Mouse (Mus musculus) CH12.LX (cell line): ENCODE results near the gene Macf1. TPM values are rescaled to one million over a fixed set of nuclear protein-coding genes. Genes with fewer than 3 reads are reported as not detected.

Source experiments
- DNase-seq: peaks from one replicate; pipeline ENCODE4 v3.0.0-alpha.2; 2013; ENCODE audit errors: extremely low read depth
- H3K27ac ChIP-seq: 2 replicates; pipeline ENCODE4 v1.5.1; 2012; ENCODE audit warnings: low read depth, mild to moderate bottlenecking, control low read depth, moderate library complexity; ENCODE audit not compliant: insufficient read depth
- H3K27me3 ChIP-seq: replicated peaks from 2 replicates; pipeline ENCODE3; 2012; ENCODE audit warnings: inconsistent platforms
- H3K36me3 ChIP-seq, 2 experiments: replicated peaks in 1 of 2; 2 replicates each; pipeline versions ENCODE3 to v1.6.1; 2012; ENCODE audit warnings: inconsistent platforms in 1 of 2, low read length in 1 of 2, mild to moderate bottlenecking in 1 of 2, mixed read lengths in 1 of 2, moderate library complexity in 1 of 2; ENCODE audit not compliant: control insufficient read depth in 1 of 2, insufficient read depth in 1 of 2
- H3K4me1 ChIP-seq, 2 experiments: 2 replicates each; pipeline ENCODE4 v1.6.1; 2012; ENCODE audit warnings: inconsistent platforms in 1 of 2, moderate library complexity in 1 of 2; ENCODE audit not compliant: insufficient read depth in 2 of 2, control insufficient read depth in 1 of 2
- H3K4me2 ChIP-seq: 2 replicates; pipeline ENCODE4 v1.6.1; 2012; ENCODE audit warnings: low read depth, mild to moderate bottlenecking, control low read depth; ENCODE audit not compliant: poor library complexity, insufficient read depth, severe bottlenecking
- H3K4me3 ChIP-seq, 3 experiments: fragments of 150-350 bp in 1 of 3; sonication (generic) in 1 of 3; replicated peaks in 1 of 3; 2 replicates each; pipeline versions ENCODE3 to v1.5.1; 2011 to 2012; ENCODE audit warnings: low read depth in 2 of 3, low read length in 2 of 3, mild to moderate bottlenecking in 2 of 3, moderate library complexity in 2 of 3, control low read depth in 1 of 3, improper control_type of control experiment in 1 of 3, inconsistent platforms in 1 of 3, mixed read lengths in 1 of 3; ENCODE audit not compliant: poor library complexity in 1 of 3
- H3K79me2 ChIP-seq: replicated peaks from 2 replicates; pipeline ENCODE4 v1.6.1; 2012; ENCODE audit warnings: mild to moderate bottlenecking, moderate library complexity; ENCODE audit not compliant: control insufficient read depth, poor library complexity, insufficient read depth, severe bottlenecking; ENCODE audit errors: extremely low read depth
- H3K9ac ChIP-seq: 2 replicates; pipeline ENCODE4 v1.6.1; 2012; ENCODE audit warnings: low read depth, mild to moderate bottlenecking, control low read depth, moderate library complexity; ENCODE audit not compliant: insufficient read depth
- H3K9me3 ChIP-seq: replicated peaks from 2 replicates; pipeline ENCODE3; 2012; ENCODE audit warnings: low read length, inconsistent platforms, mixed read lengths
- CHD1 ChIP-seq: IDR thresholded peaks from 2 replicates; pipeline ENCODE4 v1.6.1; 2012; ENCODE audit warnings: low read depth, low read length, improper control_type of control experiment, inconsistent platforms
- EP300 ChIP-seq: IDR thresholded peaks from 2 replicates; pipeline ENCODE4 v1.6.1; 2011; ENCODE audit warnings: low read length, improper control_type of control experiment
- JUND ChIP-seq: conservative IDR thresholded peaks from 2 replicates; pipeline ENCODE4 v1.6.1; 2011; ENCODE audit warnings: low read depth, low read length, improper control_type of control experiment
- MAZ ChIP-seq: IDR thresholded peaks from 2 replicates; pipeline ENCODE4 v1.6.1; 2012; ENCODE audit warnings: low read depth, mild to moderate bottlenecking, inconsistent platforms, low read length, improper control_type of control experiment, moderate library complexity
- MEF2A ChIP-seq: IDR thresholded peaks from 2 replicates; pipeline ENCODE4 v1.6.1; 2014; ENCODE audit warnings: low read depth, mild to moderate bottlenecking, inconsistent platforms, low read length, improper control_type of control experiment, borderline replicate concordance
- MYC ChIP-seq: IDR thresholded peaks from 2 replicates; pipeline ENCODE4 v1.6.1; 2011; ENCODE audit warnings: low read depth, mild to moderate bottlenecking, improper control_type of control experiment, low read length
- NELFE ChIP-seq: IDR thresholded peaks from 2 replicates; pipeline ENCODE4 v1.6.1; 2011; ENCODE audit warnings: low read depth, low read length, improper control_type of control experiment
- PAX5 ChIP-seq: IDR thresholded peaks from 2 replicates; pipeline ENCODE4 v1.6.1; 2012; ENCODE audit warnings: low read length, inconsistent platforms, mixed read lengths
- POLR2A ChIP-seq: IDR thresholded peaks from 2 replicates; pipeline ENCODE4 v1.6.1; 2011; ENCODE audit warnings: low read depth, mild to moderate bottlenecking, improper control_type of control experiment, low read length
- POLR2AphosphoS2 ChIP-seq: IDR thresholded peaks from 2 replicates; pipeline ENCODE4 v1.6.1; 2011; ENCODE audit warnings: low read depth, low read length, improper control_type of control experiment
- RAD21 ChIP-seq: IDR thresholded peaks from 2 replicates; pipeline ENCODE4 v1.6.1; 2011; ENCODE audit warnings: low read depth, mild to moderate bottlenecking, low read length, improper control_type of control experiment, moderate library complexity
- SMC3 ChIP-seq: IDR thresholded peaks from 2 replicates; pipeline ENCODE4 v1.6.1; 2011; ENCODE audit warnings: low read depth, low read length, improper control_type of control experiment
- TCF12 ChIP-seq: IDR thresholded peaks from 2 replicates; pipeline ENCODE4 v1.6.1; 2014; ENCODE audit warnings: low read depth, mild to moderate bottlenecking, inconsistent platforms, low read length, improper control_type of control experiment
- UBTF ChIP-seq: IDR thresholded peaks from 2 replicates; pipeline ENCODE4 v1.6.1; 2012; ENCODE audit warnings: low read depth, mild to moderate bottlenecking, inconsistent platforms, low read length, improper control_type of control experiment, moderate library complexity
- USF1 ChIP-seq: IDR thresholded peaks from 2 replicates; pipeline ENCODE4 v1.6.1; 2014; ENCODE audit warnings: low read depth, mild to moderate bottlenecking, inconsistent platforms, low read length, improper control_type of control experiment
- ZC3H11A ChIP-seq: IDR thresholded peaks from 2 replicates; pipeline ENCODE4 v1.6.1; 2012; ENCODE audit warnings: low read depth, mild to moderate bottlenecking, inconsistent platforms, low read length, improper control_type of control experiment
- dilution Hi-C: fragments of 300-500 bp; cut with MboI; formaldehyde crosslinking; loops from 2 replicates; pipeline ENCODE4 v1.14.3; 2020; ENCODE audit warnings: low sequenced_read_pairs; ENCODE audit not compliant: extremely low pct_unique_long_range_greater_than_20kb, extremely low pct_ligation_motif_present
- in situ Hi-C: fragments of 300-500 bp; cut with MboI; formaldehyde crosslinking; loops from 3 replicates; pipeline ENCODE4 v1.14.3; 2019; ENCODE audit warnings: low sequenced_read_pairs, low pct_ligation_motif_present, low pct_unique_long_range_greater_than_20kb, mixed read lengths
- polyA plus RNA-seq: library from polyadenylated mRNA; unstranded; fragments of >175 nt; gene quantifications from 2 replicates; pipeline ENCODE4 v1.2.1, GENCODE M21; 2012; ENCODE audit warnings: low read depth; ENCODE audit not compliant: insufficient read length
- total RNA-seq, 2 experiments: library from RNA; depleted of rRNA; stranded (reverse); fragments of 300-350 nt in 1 of 2; fragments of >200 nt in 1 of 2; gene quantifications; 2 replicates each; pipeline ENCODE4 v1.2.3; 2012 to 2014

Gene Macf1
- total and polyA plus RNA-seq, 3 experiments, result 63.3 to 93.3 (median 77.8) TPM

GRCm38 (mm10) chr4:123617727-123618389, 66.3 kb downstream of the Macf1 start:
- no peaks in the 10 kb centered on the region for H3K36me3 ChIP-seq
- in situ Hi-C loops (no loop called here), dilution Hi-C loops (no loop called here)
- no peak for DNase-seq
- TF ChIP-seq POLR2AphosphoS2 (no peak), ZC3H11A (no peak), POLR2A (no peak), NELFE (no peak), TCF12 (no peak), MEF2A (no peak), MAZ (no peak), RAD21 (no peak), MYC (no peak), UBTF (no peak), PAX5 (no peak), USF1 (no peak), CHD1 (no peak), JUND (no peak)
- peaks cover 2% of the 10 kb centered on the region for H3K9me3 ChIP-seq
- no peak overlapping the region for H3K9ac ChIP-seq
- H3K4me3 ChIP-seq, result no peak overlapping the region
- H3K27me3 ChIP-seq, result no peaks in the 10 kb centered on the region
- no peaks in the 10 kb centered on the region for H3K79me2 ChIP-seq
- H3K4me2 ChIP-seq, result no peak overlapping the region
- no peak overlapping the region for H3K27ac ChIP-seq
- peaks cover 0 to 2% of the 10 kb centered on the region in 2 experiments; a peak in 1 of 4 replicates for H3K4me1 ChIP-seq

- Histone ChIP-seq H3K79me2 (no peaks in the 10 kb centered on the region), H3K36me3 (no peaks in the 10 kb centered on the region), H3K9me3 (peaks cover 2% of the 10 kb centered on the region), H3K9ac (no peak overlapping the region), H3K27me3 (no peaks in the 10 kb centered on the region), H3K4me3 (no peak overlapping the region), H3K4me1 (peaks cover 0 to 7% of the 10 kb centered on the region in 2 experiments; a peak in 1 of 4 replicates), H3K27ac (no peak overlapping the region), H3K4me2 (no peak overlapping the region)
- TF ChIP-seq SMC3 (no peak), PAX5 (no peak)
- dilution Hi-C loops (no loop called here), in situ Hi-C loops (no loop called here)
- DNase-seq, result no peak
Observed at GRCm38 (mm10) chr4:123616971-123617370, 67.2 kb downstream of the Macf1 start.

GRCm38 (mm10) chr4:123616501-123616900, 67.7 kb downstream of the Macf1 start:
- TF ChIP-seq EP300, result no peak
- Histone ChIP-seq H3K27me3 (no peaks in the 10 kb centered on the region), H3K9ac (no peak overlapping the region), H3K9me3 (peaks cover 2% of the 10 kb centered on the region), H3K36me3 (no peaks in the 10 kb centered on the region), H3K27ac (no peak overlapping the region), H3K4me3 (no peak overlapping the region), H3K4me2 (no peak overlapping the region), H3K79me2 (no peaks in the 10 kb centered on the region), H3K4me1 (peaks cover 0 to 12% of the 10 kb centered on the region in 2 experiments; a peak in 1 of 4 replicates)
- in situ Hi-C loops (no loop called here), dilution Hi-C loops (no loop called here)
- DNase-seq, result no peak
